Mouse (Mus musculus): Measurements from ENCODE around the gene Ap5m1. TPM values are rescaled to one million over a fixed set of nuclear protein-coding genes. Genes with fewer than 3 reads are reported as not detected.
A peak's percentile ranks its signal among the peaks of the same experiment; 100 is the strongest.
"Not testable (repeated sequence)": the region's sequence is repeated elsewhere in the genome, so short reads cannot be mapped to it uniquely, and the experiment has no call there.

Ap5m1 gene
- total RNA-seq (2015) (41.4 and 43.4 TPM in 2 replicates), total RNA-seq (2017) (26.5 and 28.9 TPM in 2 replicates)

DNA sequence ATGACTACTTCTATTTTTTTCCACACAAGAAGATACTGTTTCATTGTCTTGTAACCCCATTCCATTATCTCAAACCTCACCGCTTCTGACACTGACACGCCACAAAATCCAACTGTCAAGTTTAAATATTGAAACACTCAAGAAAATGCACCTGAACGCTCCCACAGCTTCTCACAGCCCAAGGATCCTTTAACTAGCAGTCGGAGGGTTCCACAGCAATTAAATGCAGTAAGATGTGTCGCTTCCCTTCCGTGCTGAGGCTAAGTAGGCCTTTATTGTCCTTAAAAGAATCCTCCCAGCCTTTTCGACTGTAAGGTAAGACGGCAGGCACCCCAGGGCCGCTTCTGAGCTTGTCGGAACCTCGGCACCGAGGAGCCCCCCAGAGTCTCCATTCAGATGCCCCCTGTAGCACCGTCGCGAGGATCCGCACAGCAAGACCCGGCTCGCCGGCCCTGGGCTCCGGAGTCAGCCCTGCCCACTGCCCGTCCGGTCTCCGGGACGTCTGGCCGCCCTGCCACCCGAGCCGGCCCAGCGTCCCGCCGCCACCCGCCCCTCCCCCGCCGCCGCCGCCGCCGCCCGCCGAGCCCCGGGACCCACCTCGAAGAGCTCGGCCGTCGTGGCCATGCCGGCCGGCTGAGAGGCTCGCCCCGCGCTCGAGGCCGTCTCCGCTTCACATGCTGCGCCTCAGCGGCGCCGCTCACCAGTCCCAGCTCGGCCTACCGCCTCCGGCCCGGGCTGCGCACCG is at the start of gene Ap5m1:
Gene Ap5m1 (plus strand): TSS at position 569 of the 745 bp plus-strand sequence.
- ATAC-seq (ENCODE audit: poor library complexity, severe bottlenecking) = peak; percentile 29

DNA sequence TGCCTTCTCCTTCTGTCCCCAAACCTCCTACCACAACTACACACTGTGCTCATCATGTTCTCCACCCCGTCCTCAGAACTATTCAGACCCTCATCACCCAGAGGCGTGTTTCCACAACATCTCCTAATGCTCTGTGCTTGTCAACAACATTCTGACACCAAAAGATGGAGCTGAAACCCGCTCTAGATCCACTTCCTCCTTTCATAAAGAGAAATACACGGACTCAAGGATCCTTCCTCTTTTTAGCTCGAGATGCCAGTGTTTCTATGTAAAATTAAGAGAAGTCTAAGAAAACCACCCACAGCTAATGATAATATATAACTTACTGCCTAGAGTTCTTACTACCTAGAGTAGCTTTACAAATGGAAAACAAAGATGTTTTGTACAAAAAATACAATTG is 46.1 kb upstream of the Ap5m1 start:
- ATAC-seq (ENCODE audit: poor library complexity, severe bottlenecking) = peak; percentile 99

DNA sequence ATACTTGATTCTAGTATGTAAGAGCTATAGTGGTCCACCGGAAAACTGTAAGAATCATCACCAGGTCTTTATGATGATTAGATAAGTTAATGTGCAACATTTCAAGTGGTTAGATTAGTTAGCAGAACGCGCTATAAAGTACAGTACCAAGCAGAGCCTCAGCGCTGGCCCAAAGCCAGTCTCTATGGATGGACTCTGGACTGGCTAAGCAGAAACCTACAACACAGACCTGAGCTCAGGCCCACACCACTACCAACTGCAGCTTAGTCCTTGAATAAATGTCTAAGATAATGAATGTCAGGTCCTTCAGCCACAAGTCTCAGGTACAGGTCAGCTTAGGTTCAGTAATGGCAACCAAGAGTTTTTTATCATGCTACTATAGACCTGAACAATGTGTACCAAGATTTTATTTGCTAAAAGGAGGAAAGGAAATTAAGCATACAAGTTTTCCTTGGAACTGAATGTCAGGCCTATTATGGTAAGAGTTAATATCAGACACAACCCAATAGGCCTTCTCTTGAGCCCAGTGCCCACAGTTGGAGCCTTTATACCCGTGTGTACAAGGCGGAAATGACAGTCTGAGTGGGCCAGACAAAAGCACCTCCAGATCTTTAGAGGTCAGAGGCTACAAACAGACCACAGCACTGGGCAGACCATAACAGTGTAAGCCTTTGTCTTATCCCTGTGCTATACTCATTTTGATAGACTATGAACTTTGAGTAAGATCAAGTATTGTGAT is 38.7 kb upstream of the Ap5m1 start:
- ATAC-seq (ENCODE audit: poor library complexity, severe bottlenecking) = no peak

DNA sequence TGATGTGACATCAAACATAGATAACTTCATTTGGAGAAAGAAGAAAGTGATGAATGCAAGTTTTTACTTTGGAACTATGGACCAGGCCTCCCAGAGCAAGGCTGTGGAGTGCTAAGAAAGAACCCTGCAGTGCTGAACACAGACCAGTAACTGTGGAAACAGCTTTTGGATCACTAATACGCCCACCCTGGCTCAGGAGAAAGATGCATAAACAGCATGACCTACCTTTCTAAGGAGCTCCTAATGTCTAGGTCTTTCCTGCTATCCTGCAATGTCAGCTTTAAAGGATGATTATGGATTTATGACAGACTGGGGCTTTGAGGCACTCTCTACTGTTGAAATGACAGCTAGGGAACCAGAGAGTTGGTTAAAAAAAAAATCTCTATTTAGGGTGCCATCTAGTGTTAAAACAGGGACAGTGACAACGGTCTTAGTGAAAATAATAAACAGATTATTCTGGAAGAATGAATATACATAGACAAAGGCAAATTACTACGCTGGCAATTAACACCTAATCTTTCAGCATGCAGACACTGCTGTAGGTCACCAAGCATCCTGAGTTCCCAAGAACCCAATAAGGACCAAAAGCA is 38.0 kb upstream of the Ap5m1 start:
- ATAC-seq (ENCODE audit: poor library complexity, severe bottlenecking) = peak; percentile 40; the same call in 1 of the 2 replicates

DNA sequence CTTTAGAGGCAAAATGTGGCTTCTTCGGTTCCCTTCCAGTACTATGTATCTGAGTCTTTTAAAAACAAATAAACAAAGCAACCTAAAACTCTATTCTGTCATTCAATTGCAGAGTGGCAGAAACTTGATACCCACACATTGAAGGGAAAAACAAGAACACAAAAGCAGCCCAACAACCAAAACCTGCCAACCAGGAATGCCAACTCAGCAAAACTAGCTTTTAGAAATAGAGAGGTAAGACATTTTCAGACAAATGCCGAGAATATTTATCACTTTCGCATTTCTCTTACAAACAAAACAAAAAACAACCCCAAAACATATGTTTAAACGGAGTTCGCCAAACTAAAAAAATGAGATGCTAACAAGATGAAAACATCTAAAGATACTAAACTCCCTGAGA is 36.9 kb upstream of the Ap5m1 start:
- ATAC-seq (ENCODE audit: poor library complexity, severe bottlenecking) = no peak

DNA sequence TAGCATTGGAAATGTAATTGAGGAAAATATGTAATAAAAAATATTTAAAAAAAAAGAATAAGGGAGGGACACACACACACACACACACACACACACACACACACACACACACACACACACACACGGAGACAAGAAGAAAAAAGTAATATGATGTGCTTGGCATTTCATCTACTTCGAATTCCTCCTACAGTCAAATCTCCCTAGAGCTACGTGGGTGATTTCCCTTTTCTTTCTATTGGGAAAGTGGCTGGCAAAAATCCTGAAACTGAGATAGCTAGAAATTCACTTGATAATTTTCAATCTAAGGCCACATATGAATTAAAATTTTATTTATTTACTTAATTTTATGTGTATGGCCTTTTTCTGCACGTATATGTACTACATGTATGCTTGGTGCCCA is 20.3 kb upstream of the Ap5m1 start:
- no peak for ATAC-seq (ENCODE audit: poor library complexity, severe bottlenecking)

DNA sequence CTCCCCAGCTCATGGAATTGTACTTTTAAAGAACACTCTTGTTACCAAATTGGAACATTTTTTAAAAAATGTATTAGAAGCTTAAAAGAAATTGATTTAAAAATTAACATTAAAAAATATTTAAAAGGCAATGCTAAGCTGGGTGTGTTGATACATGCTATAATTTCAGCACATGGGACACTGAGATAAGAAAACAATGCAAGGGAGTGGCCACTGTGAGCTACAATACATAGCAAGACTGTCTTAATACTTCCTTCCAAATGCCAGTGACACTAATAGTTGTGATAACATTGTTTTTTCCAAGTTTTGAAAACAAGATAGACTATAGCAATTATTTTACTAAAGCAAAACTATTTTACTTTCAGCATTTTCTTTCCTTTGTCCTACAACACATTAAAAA is 16.4 kb upstream of the Ap5m1 start:
- no peak for ATAC-seq (ENCODE audit: poor library complexity, severe bottlenecking)

DNA sequence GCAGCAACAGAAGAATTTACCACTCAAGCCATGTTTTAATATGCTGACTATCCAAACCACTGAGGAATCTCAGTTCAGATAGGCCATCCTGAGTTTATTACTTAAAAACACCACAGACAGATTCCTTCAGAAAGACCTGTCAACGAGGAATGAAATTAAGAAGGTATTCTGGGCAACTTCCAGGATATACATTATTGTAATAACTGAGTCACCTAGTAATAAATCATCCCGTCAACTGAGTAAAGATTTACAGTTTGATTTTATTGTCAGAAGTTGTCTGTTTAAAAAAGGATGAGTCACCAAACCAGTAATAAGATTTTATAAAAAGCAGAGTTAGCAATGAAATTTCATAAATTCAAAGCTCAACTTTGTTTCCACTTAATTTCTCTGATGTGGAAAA is 2.1 kb upstream of the Ap5m1 start:
- no peak for ATAC-seq (ENCODE audit: poor library complexity, severe bottlenecking)

DNA sequence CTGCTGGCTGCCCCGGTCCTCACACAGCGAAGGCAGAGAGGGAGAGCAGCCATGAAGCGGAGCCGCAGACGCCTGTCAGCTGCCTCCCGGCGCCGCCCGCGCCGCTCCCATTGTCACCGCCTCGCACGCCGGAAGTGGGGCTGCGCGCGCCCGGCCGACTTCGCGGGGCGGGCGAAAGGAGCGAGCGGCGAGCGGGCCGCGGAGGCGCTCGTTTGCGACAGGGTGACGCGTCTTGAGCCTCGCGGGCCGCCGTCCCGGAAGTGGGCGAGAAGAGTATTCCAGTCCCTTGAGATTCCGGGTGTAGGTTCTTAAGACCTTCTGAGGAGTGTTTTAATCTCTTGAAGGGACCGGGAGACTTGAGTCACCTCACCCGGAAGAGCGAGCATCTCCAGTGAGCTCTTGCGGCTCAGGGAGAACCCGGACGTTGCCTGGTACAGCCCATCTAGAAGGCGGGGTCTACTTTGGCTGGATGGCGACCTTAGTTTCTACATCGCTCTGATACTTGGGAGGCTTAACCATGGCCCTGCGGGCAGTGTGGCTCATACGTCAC is 452 bp downstream of the Ap5m1 start, which contains the start of gene Exoc5:
Gene Exoc5 (minus strand): TSS at position 380 of the 550 bp plus-strand sequence.
- ATAC-seq (ENCODE audit: poor library complexity, severe bottlenecking) = peak; percentile 88

DNA sequence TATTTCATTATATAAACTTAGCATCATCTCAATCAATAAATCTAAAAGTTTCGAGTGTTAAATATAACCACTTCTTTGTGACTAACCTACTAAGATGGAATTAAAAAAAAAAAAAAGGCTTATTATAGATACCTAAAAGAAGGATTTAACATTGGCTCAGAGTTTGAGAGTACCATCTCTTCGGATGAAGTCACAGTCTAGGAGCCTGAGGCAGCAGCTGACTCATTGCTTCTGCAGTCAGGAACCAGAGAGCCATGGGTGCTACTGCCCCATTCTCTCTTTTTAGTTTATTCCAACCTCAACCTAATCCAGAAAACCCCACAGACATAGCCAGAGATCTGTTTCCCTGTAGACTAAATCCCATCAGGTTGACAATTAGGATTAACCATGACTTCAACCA is 6.9 kb downstream of the Ap5m1 start:
- ATAC-seq (ENCODE audit: poor library complexity, severe bottlenecking) = no peak

DNA sequence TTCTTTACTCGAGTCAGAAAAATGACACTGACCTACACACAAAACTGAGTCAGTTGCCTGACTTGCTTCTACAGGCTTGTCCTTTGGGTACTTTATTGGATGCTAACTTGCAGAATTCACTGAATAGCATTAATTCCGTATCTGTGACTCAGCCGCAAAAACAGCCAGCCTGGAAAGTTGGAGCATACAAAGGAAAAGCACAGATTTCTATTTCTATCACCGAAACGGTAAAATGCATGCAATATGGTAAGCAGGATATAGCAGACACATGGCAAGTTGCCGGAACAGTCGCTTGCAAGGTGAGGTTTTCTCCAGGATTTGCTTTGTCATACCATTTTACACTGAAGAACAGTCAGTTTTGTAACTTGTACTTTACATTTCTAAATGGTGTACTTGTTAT is 8.0 kb downstream of the Ap5m1 start:
- ATAC-seq (ENCODE audit: poor library complexity, severe bottlenecking) = no peak

DNA sequence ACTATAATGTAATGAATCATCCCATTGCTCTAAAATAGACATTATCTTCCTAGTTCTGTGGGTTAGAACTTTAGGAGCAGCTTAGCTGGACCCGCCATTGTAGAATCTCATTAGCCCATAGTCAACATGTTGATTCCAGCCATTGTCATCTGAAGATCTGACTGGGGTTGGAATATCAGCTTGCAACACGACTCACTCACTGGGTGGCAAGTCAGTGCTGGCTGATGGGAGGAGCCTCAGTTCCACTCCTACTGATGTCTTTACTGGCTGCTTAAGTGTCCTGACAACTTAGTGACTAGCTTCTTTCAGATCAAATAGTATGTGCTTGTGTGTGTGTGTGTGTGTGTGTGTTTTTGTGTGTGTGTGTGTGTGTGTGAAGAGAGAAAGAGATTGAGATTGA is 8.5 kb downstream of the Ap5m1 start:
- no peak for ATAC-seq (ENCODE audit: poor library complexity, severe bottlenecking)

DNA sequence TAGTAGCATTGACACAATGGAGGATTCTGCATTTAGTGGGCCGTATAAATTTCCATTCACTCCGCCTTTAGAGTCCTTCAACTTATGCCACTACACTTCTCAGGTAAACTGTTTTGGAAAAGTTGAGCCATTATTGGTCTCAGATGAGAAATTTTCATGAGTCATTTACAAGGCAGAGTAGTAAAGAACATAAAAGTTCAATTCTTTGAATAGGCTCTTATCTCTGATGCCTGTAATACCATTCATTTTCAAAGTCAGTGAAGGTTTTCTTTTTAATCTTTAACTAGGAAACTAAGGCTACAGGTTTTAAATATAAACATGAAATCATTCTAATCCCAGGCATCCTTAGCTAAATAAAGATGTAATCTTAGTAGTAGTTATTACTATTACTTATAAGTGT is 12.9 kb downstream of the Ap5m1 start:
- ATAC-seq (ENCODE audit: poor library complexity, severe bottlenecking) = no peak

DNA sequence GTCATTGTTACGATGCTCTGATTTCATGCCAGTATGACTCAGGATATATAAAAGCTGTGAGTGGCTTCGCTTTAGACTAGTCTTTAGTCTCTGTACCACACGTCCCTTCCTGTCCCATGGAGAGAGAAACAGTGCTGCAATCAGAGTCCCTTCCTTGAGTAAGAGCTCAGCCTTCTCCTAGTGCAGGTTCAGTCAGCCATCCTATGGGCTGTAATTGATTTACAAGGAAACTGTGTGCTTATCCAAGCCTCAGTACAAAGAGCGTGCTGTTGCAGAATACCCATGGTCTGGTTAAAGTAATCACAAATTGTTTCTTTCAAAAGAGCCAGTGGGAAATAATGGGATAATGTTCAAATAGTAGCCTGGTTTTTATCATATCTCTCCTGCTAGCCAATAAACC is 20.6 kb downstream of the Ap5m1 start:
- ATAC-seq (ENCODE audit: poor library complexity, severe bottlenecking) = no peak

DNA sequence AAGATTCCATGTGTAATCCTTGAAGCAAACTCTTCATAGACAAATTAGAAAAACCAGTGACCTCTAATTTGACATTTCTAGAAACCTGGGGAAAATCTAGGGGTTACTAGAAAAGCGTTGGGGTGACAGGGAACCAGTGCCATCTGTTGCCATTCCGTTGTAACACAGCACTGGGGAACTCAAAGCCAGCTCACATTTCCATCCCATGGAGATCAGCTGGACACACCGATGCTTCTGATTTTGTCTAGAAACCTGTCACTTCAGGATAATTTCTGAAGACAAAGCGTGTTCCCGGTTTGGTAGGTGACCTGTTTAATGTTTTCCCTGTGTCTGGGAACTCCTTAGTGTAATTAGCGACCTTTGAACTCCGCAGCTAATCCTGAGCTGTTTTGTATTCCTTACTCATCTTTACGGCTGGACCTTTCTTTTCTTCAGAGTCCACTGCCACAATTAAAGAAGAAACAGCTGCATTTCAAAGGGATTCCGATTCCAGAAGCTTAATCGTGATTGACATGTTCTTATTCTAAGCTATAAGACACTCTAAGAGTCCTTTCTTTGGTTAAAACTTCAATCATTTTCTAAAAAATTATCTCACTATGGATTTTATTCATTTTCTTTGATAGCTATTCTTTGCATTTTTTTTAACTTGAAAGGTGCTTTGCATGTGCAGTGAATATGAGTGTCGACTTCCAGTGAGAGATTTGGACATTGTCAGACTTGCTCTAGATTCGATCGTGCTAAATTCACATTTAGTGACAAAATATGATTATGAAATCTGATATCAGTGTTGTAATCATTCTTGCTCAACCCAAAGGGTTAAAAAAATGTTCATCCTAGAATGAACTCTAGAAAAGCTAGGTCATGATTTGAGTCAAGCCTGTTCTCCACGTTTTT is 22.5 kb downstream of the Ap5m1 start:
- ATAC-seq (ENCODE audit: poor library complexity, severe bottlenecking) = no peak

DNA sequence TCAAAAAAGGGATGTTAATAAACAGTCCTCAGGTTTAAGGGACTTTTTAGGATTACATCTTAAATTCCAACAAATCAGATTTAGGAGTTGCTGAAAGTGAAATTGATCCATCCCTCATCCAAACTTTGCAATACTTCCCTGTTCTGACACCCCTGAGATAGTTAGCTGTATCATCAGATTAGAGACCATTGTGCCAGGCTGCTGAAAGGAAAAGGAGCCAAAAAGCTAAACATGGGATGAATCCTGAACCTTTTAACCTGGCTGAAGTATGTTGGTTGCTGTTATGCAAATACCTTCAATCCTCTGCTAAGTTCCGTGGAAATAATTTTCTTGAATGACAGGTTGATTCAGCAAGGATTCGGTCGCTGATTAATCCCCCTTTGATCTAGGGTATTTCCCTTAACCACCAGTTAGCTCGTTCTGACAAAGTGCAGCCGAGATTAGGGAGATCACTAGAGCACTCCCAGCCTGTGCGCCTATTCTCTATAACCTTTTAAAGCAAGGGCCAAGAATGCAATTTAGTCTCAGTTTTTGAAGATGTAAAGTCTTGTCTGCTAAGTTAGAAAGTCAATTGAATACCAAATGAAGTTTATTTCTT is 23.7 kb downstream of the Ap5m1 start:
- ATAC-seq (ENCODE audit: poor library complexity, severe bottlenecking) = no peak

DNA sequence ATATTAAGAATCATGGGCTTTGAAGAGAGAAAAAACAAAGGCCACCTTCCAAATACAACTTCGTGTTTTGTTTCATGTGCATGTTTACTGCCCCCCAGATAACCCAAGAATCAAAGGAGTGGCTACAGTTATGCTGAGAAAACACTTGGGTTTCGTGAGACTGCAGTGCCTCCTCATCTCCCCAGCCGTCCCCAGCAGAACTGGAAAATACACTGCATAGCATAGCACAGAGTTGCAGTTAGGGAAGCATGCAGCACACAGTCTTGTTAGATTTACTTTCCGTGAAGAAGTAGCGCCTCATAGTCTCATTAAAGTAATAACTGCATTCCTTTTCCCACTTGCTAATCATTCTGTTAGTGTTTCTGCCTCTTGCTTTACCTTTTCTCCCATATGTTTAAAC is 24.2 kb downstream of the Ap5m1 start:
- ATAC-seq (ENCODE audit: poor library complexity, severe bottlenecking) = no peak

DNA sequence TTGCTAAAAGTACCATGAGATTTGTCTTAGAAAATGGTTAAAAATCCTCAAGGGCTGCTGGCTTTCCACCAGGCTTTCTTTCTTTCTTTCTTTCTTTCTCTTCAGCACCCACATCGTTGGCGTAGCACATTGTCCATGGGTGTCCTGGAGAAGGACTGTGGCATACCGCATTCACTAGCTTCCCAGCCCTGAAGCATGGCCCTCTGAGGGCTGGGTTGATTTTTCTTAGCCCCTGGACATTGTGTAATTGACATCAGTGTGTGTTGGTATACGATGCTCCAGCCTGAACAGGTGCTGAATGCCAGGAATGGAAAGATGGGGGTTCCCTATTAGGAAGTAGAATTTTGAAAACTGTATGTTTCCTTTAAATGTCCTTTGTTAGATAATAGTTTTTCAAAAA is 25.4 kb downstream of the Ap5m1 start:
- no peak for ATAC-seq (ENCODE audit: poor library complexity, severe bottlenecking)

DNA sequence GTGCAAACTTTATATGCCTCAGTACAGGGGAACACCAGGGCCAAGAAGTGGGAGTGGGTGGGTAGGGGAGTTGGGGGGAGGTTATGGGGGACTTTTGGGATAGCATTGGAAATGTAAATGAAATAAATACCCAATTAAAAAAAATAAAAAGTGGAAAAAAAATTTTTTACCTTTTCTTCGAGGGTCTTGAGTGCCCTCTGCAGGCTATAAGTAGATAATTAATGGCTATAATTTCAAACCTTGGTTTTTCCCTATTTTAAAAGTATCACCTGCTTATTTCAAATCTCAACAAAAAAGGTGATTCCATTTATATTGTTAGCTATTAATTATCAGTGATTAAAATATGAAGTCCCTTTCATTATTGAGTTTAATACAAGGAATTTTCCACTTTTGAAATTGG is 25.9 kb downstream of the Ap5m1 start:
- not testable (repeated sequence) for ATAC-seq (ENCODE audit: poor library complexity, severe bottlenecking)

DNA sequence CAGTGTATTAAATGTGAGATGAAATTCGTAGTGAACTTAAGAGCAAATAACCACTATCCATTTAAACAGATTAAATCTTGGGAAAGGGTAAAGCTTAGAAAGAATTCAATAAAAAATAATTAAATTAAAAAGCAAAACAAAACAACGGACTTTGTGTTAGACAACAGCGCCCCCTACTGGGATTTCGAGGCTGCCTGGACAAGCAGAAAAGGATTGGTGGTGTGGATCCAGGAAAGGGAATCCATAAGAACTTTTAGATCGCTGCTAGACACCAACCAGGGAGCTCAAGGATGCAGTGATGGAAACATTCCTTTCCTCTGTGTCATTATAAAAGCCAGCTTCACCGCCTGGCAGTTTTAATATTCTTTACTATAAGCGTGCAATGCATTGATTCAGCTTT is 52.5 kb downstream of the Ap5m1 start:
- no peak for ATAC-seq (ENCODE audit: poor library complexity, severe bottlenecking)

All from megakaryocyte, adult 5-6 weeks (primary cell).